Mouse (Mus musculus) limb, embryonic 13.5 days (tissue): ENCODE results near the gene Fgfrl1. TPM values are rescaled to one million over a fixed set of nuclear protein-coding genes. Genes with fewer than 3 reads are reported as not detected.

Experiments used
- ATAC-seq: fragments of 200-750 bp; cut with Nextera tagmentation; 2 replicates; pipeline ENCODE4 v1.8.0; 2017; ENCODE audit warnings: low read depth, moderate number of reproducible peaks, moderate TSS enrichment; ENCODE audit not compliant: low FRiP score
- H3K27ac ChIP-seq: fragments of 300-500 bp; sonication (generic); 2 replicates; pipeline ENCODE4 v1.5.1; 2015; ENCODE audit warnings: inconsistent platforms, mild to moderate bottlenecking, moderate library complexity
- H3K27me3 ChIP-seq: fragments of 300-500 bp; sonication (generic); 2 replicates; pipeline ENCODE4 v1.6.1; 2015; ENCODE audit warnings: mild to moderate bottlenecking, inconsistent platforms
- H3K36me3 ChIP-seq: fragments of 300-500 bp; sonication (generic); 2 replicates; pipeline ENCODE4 v1.6.1; 2015; ENCODE audit warnings: inconsistent platforms, mild to moderate bottlenecking, moderate library complexity
- H3K4me1 ChIP-seq: fragments of 300-500 bp; sonication (generic); 2 replicates; pipeline ENCODE4 v1.6.1; 2015; ENCODE audit warnings: inconsistent platforms
- H3K4me2 ChIP-seq: fragments of 300-500 bp; sonication (generic); replicated peaks from 2 replicates; pipeline ENCODE4 v1.6.1; 2015; ENCODE audit warnings: inconsistent platforms, mild to moderate bottlenecking, moderate library complexity
- H3K4me3 ChIP-seq: fragments of 300-500 bp; sonication (generic); 2 replicates; pipeline ENCODE4 v1.5.1; 2015; ENCODE audit warnings: moderate library complexity, mild to moderate bottlenecking, inconsistent platforms
- H3K9ac ChIP-seq: fragments of 300-500 bp; sonication (generic); 2 replicates; pipeline ENCODE4 v1.6.1; 2015; ENCODE audit warnings: mild to moderate bottlenecking, inconsistent platforms
- H3K9me3 ChIP-seq: fragments of 300-500 bp; sonication (generic); 2 replicates; pipeline ENCODE4 v1.6.1; 2016; ENCODE audit warnings: inconsistent platforms
- WGBS: fragments of 180-500 bp; shearing (Covaris S2); methylation state at CpG from one replicate; pipeline ENCODE4 v1.1.7; 2015; 5-methylcytosine and 5-hydroxymethylcytosine counted together
- polyA plus RNA-seq: library from polyadenylated mRNA; unstranded; fragments of >200 nt; fragmentation: Nextera tagmentation; extraction: Ambion mirVana; gene quantifications from 2 replicates; pipeline ENCODE4 v1.2.1, GENCODE M21; 2015

Gene Fgfrl1
- polyA plus RNA-seq, 1 experiment from 2014 or later, result 44.8 TPM

DNA sequence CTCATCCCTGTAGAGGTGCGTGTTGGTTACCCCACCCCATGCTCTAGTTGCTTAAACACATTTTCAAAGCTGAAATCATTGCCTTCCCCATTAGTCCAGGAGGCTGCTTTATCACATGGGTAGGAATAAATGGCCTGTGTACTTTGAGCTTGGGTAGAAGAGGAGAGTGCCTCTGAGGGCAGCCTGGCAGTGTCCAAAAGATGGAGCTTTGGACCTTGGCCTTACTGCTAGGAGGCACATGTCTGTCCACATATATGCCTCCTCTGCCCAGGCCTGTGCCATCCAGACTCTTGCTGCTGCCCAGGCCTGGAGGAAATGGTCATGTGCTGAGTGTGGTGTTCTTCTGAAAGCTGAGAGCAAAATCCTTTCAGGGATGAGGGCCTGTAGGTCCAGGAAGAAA, 16.2 kb downstream of the Fgfrl1 start:
- no peak for ATAC-seq
- no peak overlapping the region for H3K4me3 ChIP-seq
- peaks cover 55% of the 10 kb centered on the region for H3K36me3 ChIP-seq
- 93% methylated on average over 1 of the region's 1 CpGs for WGBS
- no peak overlapping the region for H3K9ac ChIP-seq
- no peak overlapping the region for H3K4me2 ChIP-seq
- no peaks in the 10 kb centered on the region for H3K27me3 ChIP-seq
- H3K4me1 ChIP-seq, result peaks cover 6% of the 10 kb centered on the region
- no peaks in the 10 kb centered on the region for H3K9me3 ChIP-seq
- H3K27ac ChIP-seq, result no peak overlapping the region

DNA sequence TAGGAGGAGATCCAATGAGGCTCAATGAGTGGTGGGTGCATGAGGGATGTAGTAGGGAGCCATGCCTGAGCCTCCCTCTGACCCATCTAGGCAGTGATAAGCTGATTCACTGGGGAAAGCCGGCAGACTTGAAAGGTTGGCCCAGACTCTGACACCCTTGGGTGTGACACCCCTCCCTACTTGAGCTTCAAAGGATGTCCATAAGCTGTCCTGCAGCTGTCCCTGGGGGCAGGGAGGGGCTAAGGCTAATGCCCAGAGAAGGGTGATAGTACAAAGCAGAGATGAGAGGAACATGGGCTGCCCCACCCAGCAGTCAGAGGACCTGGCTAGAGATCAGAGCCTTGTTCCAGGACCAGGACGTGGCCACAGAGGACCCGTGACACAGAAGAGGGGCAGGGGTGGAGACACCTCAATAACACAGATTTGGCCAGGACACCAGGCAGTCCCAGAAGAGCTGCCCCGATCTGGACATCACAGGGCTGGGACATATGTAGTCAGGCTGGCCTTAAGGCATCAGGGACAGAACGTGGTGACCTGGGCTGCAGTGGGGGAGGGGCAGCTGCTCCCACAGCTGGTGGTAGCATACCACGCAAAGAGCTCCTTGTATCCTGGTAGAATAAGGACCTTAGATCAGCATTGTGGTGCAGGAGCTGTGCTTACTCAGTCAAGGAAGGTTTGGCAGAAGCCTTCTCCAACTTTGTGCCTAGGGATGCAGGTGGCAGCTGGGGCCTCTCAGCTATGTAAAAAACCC, 17.0 kb downstream of the Fgfrl1 start:
- Histone ChIP-seq H3K36me3 (peaks cover 48% of the 10 kb centered on the region), H3K4me3 (no peak overlapping the region), H3K27me3 (no peaks in the 10 kb centered on the region), H3K27ac (no peak overlapping the region; the same call in 1 of the 2 replicates), H3K9me3 (no peaks in the 10 kb centered on the region), H3K4me2 (no peak overlapping the region), H3K9ac (no peak overlapping the region), H3K4me1 (peaks cover 8% of the 10 kb centered on the region)
- WGBS, result 47% methylated on average over 6 of the region's 6 CpGs
- ATAC-seq, result no peak

DNA sequence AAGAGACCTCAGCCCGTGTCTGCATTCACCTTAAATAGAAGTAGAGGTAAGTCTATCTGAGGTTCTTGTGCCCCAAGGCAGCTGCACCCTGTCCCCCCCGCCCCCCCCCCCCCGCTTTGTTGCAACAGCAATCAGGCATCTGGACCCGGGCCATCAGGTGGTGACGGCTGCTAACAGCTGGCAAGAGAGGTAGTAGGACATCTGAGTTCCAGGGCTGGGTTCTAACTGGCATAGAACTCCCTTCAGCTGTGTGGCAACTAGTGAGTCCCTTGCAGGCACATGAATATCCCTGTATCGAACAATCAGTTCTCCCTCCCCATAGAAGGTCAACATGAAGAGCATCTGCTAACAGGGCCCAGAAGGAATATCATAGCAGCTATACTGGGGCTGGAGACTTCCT, 19.8 kb downstream of the Fgfrl1 start:
- Histone ChIP-seq H3K27ac (no peak overlapping the region), H3K9me3 (no peaks in the 10 kb centered on the region), H3K36me3 (peaks cover 20% of the 10 kb centered on the region), H3K9ac (no peak overlapping the region), H3K4me2 (no peak overlapping the region), H3K27me3 (no peaks in the 10 kb centered on the region), H3K4me3 (no peak overlapping the region), H3K4me1 (peaks cover 25% of the 10 kb centered on the region)
- 69% methylated on average over 6 of the region's 6 CpGs for WGBS
- no peak for ATAC-seq

DNA sequence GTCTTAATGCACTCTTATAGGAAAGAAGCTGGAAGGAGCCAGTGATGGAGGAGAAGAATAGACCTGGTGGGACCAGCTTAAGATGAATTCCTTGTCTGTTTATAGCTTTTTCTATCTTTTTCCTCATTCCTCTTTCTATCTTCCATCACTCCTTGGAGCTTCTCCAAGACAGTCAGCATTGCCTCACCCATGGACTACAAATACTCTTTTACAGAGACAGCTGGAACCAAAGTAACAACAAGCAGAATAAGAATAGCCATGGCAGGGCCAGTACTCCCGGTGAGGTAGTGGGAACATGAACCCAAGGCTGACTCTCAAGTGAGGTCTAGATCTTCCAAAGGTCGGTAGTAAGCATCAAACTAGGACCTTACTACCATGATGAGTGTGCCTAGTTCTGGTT, 20.9 kb downstream of the Fgfrl1 start:
- Histone ChIP-seq H3K4me2 (no peak overlapping the region), H3K27me3 (no peaks in the 10 kb centered on the region), H3K4me1 (peaks cover 33% of the 10 kb centered on the region), H3K9ac (no peak overlapping the region), H3K27ac (peak overlapping the region; percentile 90), H3K9me3 (no peaks in the 10 kb centered on the region), H3K36me3 (peaks cover 9% of the 10 kb centered on the region; the same call in 1 of the 2 replicates), H3K4me3 (no peak overlapping the region)
- ATAC-seq, result no peak
- WGBS, result 91% methylated on average over 2 of the region's 2 CpGs

GRCm38 (mm10) chr5:108713691-108714090, 21.5 kb downstream of the Fgfrl1 start:
- Histone ChIP-seq H3K4me1 (peaks cover 39% of the 10 kb centered on the region), H3K9me3 (no peaks in the 10 kb centered on the region), H3K36me3 (0 out of 2 replicates have a peak, but pooled peaks cover 3% of the 10 kb centered on the region), H3K4me2 (no peak overlapping the region; the same call in 1 of the 2 replicates), H3K27ac (peak overlapping the region; percentile 90), H3K9ac (no peak overlapping the region), H3K27me3 (no peaks in the 10 kb centered on the region), H3K4me3 (no peak overlapping the region)
- ATAC-seq, result no peak

GRCm38 (mm10) chr5:108714149-108714548, 22.0 kb downstream of the Fgfrl1 start:
- H3K4me2 ChIP-seq, result no peak overlapping the region; the same call in 1 of the 2 replicates
- H3K4me1 ChIP-seq, result peaks cover 44% of the 10 kb centered on the region
- H3K9me3 ChIP-seq, result no peaks in the 10 kb centered on the region
- H3K9ac ChIP-seq, result no peak overlapping the region
- H3K36me3 ChIP-seq, result no peaks in the 10 kb centered on the region
- peak; percentile 45; the same call in 1 of the 2 replicates for ATAC-seq
- no peak overlapping the region for H3K4me3 ChIP-seq
- H3K27ac ChIP-seq, result peak overlapping the region; percentile 90
- WGBS, result 54% methylated on average over 6 of the region's 6 CpGs
- H3K27me3 ChIP-seq, result no peaks in the 10 kb centered on the region

GRCm38 (mm10) chr5:108715974-108716373, 23.8 kb downstream of the Fgfrl1 start:
- H3K4me2 ChIP-seq, result no peak overlapping the region
- no peaks in the 10 kb centered on the region for H3K27me3 ChIP-seq
- H3K9ac ChIP-seq, result no peak overlapping the region
- peaks cover 48% of the 10 kb centered on the region for H3K4me1 ChIP-seq
- H3K9me3 ChIP-seq, result no peaks in the 10 kb centered on the region
- WGBS, result 100% methylated on average over 1 of the region's 1 CpGs
- H3K4me3 ChIP-seq, result no peak overlapping the region
- H3K27ac ChIP-seq, result no peak overlapping the region
- no peaks in the 10 kb centered on the region for H3K36me3 ChIP-seq
- no peak for ATAC-seq

GRCm38 (mm10) chr5:108718051-108718450, 25.9 kb downstream of the Fgfrl1 start:
- WGBS, result 36% methylated on average over 4 of the region's 4 CpGs
- no peak for ATAC-seq
- Histone ChIP-seq H3K4me1 (peaks cover 48% of the 10 kb centered on the region), H3K27me3 (no peaks in the 10 kb centered on the region), H3K36me3 (no peaks in the 10 kb centered on the region), H3K4me2 (no peak overlapping the region), H3K4me3 (no peak overlapping the region), H3K27ac (peak overlapping the region; percentile 70; the same call in 1 of the 2 replicates), H3K9ac (no peak overlapping the region), H3K9me3 (no peaks in the 10 kb centered on the region)

- H3K9ac ChIP-seq, result no peak overlapping the region
- no peak overlapping the region for H3K4me2 ChIP-seq
- no peak overlapping the region for H3K4me3 ChIP-seq
- H3K27ac ChIP-seq, result no peak overlapping the region
- 64% methylated on average over 7 of the region's 7 CpGs for WGBS
- no peaks in the 10 kb centered on the region for H3K9me3 ChIP-seq
- no peak for ATAC-seq
- H3K27me3 ChIP-seq, result no peaks in the 10 kb centered on the region
- H3K36me3 ChIP-seq, result no peaks in the 10 kb centered on the region
- H3K4me1 ChIP-seq, result peaks cover 45% of the 10 kb centered on the region
These were observed 27.6 kb downstream of the Fgfrl1 start for GRCm38 (mm10) chr5:108719761-108720160.

DNA sequence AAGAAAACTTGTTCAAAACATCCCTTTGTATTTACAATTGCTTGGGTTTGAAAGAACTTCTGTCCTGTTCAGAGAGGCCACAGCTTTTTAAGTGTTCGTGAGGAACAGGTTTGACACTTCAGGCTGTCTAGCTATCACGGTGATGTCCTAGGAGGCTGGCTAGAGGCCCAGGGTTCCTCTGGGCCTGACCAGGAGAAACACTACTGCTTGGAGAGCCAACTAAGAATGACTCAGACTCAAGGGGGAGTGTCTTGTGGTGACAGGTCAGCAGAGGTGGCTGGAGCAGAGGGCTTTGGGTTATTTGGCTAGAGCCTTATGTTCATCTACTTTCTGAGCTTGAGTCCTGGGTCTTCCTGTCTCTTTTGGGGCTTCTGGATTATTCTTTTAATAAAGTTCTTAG, 31.8 kb downstream of the Fgfrl1 start:
- H3K4me1 ChIP-seq, result peaks cover 20% of the 10 kb centered on the region; the same call in 1 of the 2 replicates
- H3K4me2 ChIP-seq, result no peak overlapping the region
- 66% methylated on average over 2 of the region's 2 CpGs for WGBS
- H3K27me3 ChIP-seq, result no peaks in the 10 kb centered on the region
- no peak overlapping the region for H3K27ac ChIP-seq
- H3K9me3 ChIP-seq, result no peaks in the 10 kb centered on the region
- H3K4me3 ChIP-seq, result no peak overlapping the region
- no peaks in the 10 kb centered on the region for H3K36me3 ChIP-seq
- H3K9ac ChIP-seq, result no peak overlapping the region
- ATAC-seq, result no peak

- Histone ChIP-seq H3K4me2 (no peak overlapping the region), H3K27me3 (no peaks in the 10 kb centered on the region), H3K9ac (no peak overlapping the region), H3K4me1 (peaks cover 14% of the 10 kb centered on the region; the same call in 1 of the 2 replicates), H3K4me3 (no peak overlapping the region), H3K27ac (no peak overlapping the region; the same call in 1 of the 2 replicates), H3K36me3 (no peaks in the 10 kb centered on the region), H3K9me3 (no peaks in the 10 kb centered on the region)
- 19% methylated on average over 5 of the region's 5 CpGs for WGBS
- ATAC-seq, result peak; percentile 74
These were observed 34.5 kb downstream of the Fgfrl1 start for GRCm38 (mm10) chr5:108726557-108727248.

DNA sequence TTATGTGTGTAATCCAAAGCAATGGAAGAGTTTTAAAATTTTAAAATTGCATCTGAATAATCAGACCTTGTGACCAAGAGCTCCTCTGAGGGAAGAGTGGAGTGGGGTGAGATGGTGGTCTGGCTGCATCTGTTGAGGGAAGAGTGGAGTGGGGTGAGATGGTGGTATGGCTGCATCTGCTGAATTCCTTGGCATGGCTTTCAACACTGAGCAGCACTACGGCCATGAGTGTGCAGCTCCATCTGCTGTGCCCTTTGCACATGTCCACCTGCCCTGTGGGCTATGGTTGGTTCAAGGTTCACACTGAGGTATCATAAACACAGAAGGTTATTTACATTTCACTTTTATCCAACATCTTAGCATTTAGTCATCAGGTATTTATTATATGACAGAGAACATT, 35.2 kb downstream of the Fgfrl1 start:
- WGBS, result 84% methylated on average over 1 of the region's 1 CpGs
- H3K9me3 ChIP-seq, result no peaks in the 10 kb centered on the region
- H3K4me3 ChIP-seq, result no peak overlapping the region
- H3K36me3 ChIP-seq, result no peaks in the 10 kb centered on the region
- H3K27ac ChIP-seq, result no peak overlapping the region
- H3K9ac ChIP-seq, result no peak overlapping the region
- no peaks in the 10 kb centered on the region for H3K27me3 ChIP-seq
- no peak for ATAC-seq
- no peak overlapping the region for H3K4me2 ChIP-seq
- peaks cover 14% of the 10 kb centered on the region; the same call in 1 of the 2 replicates for H3K4me1 ChIP-seq
